Mouse (Mus musculus): ENCODE measurements around the gene Ptprg.

DNA sequence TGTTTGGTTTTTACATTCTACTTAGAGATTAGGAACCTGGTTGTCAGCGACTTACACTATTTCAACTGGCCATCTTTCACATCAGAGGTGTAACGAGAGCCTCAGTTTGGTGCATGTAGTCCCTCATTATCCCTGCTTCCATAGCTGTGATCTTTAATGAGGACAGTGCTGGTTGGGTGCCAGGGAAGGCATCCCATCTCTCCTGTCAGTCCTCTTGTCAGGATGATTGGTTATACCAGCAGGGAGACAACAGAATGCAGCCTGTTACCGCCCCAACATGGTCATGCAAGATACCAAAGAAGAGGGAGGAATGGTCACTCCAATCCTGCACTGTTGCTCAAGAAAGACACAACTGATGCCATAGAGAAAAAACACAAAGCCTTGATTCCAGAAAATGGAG lies 574.6 kb downstream of the Ptprg start:
- TF ChIP-seq CTCF (IDR thresholded peaks at IDR 0.05; ENCODE audit: control insufficient read depth, insufficient read depth, insufficient read length), result no peak
- no peak for TF ChIP-seq CEBPB (IDR thresholded peaks at IDR 0.05; ENCODE audit: low read depth)
- no peak for TF ChIP-seq USF1 (IDR thresholded peaks at IDR 0.05; ENCODE audit: low read depth)

Data from C2C12 (cell line).